ENCODE assay signal across 26 mouse cellular contexts in the genomic region with DNA sequence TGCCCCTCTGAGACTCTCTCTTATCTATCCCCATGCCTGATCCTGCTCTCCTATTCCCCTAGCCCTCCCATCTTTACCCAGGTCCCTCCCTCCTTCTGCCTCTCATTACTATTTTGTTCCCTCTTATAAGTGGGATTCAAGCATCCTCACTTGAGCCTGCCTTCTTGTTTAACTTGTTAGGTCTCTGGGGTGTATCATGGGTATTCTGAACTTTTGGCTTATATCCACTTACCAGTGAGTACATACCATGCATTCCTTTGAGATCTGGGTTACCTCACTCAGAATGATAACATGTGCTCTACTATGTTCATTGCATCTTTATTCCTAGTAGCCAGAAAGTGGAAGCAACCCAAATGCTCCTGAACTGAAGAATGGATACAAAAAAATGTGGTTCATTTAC.
DNase-seq lines count a peak whose midpoint lies in the region; ATAC-seq and TF ChIP-seq lines count a peak whose summit lies in the region.
"Had no signal": no experiment of that assay in that cellular context is flagged by ENCODE, and none has a peak within 500 bp of the region (broad histone marks: within the 10 kb centered on the region; RNA-seq: fewer than 3 reads in every experiment).

No protein-coding gene starts in this region.

- DNase-seq in lung, embryonic 14.5 days = no peak
- DNase-seq in lung, postnatal 36 days = no peak
- DNase-seq in lung, postnatal 25 days (ENCODE audit: low spot score) = no peak
- DNase-seq: adrenal gland, adult 2 months; adrenal gland, postnatal 10 days; adrenal gland, postnatal 25 days; B cell, adult 2 months; cerebellum, adult 11 months; cerebellum, adult 18-20 months; cerebellum, adult 8-10 months; cerebellum, adult 9-11 months; cerebellum, postnatal 14 days; cerebellum, postnatal 36 days; embryo, embryonic 11 days had no signal

- no peaks in the 10 kb centered on the region for H3K9me3 ChIP-seq in lung, embryonic 14.5 days (ENCODE audit: low read depth, low read length)
- H3K9me3 ChIP-seq in lung, embryonic 16.5 days (ENCODE audit: control insufficient read depth, low read length) = no peaks in the 10 kb centered on the region
- H3K9me3 ChIP-seq: embryonic facial prominence, embryonic 13.5 days; embryonic facial prominence, embryonic 15.5 days; forebrain, embryonic 10.5 days; forebrain, embryonic 12.5 days had no signal

- H3K4me3 ChIP-seq in lung, embryonic 14.5 days (ENCODE audit: low read depth, low read length) = no peak overlapping the region
- no peak overlapping the region for H3K4me3 ChIP-seq in lung, embryonic 16.5 days (ENCODE audit: low read length)
- H3K4me3 ChIP-seq: embryonic facial prominence, embryonic 13.5 days; embryonic facial prominence, embryonic 15.5 days; erythroblast, embryonic 14.5 days; forebrain, embryonic 10.5 days; forebrain, embryonic 12.5 days had no signal

- no peak overlapping the region for H3K4me2 ChIP-seq in lung, embryonic 14.5 days
- no peak overlapping the region for H3K4me2 ChIP-seq in lung, embryonic 16.5 days (ENCODE audit: low read depth, low read length)
- H3K4me2 ChIP-seq: embryonic facial prominence, embryonic 13.5 days; embryonic facial prominence, embryonic 15.5 days; forebrain, embryonic 12.5 days had no signal

- H3K27ac ChIP-seq in lung, embryonic 14.5 days (ENCODE audit: low read depth) = no peak overlapping the region
- no peak overlapping the region for H3K27ac ChIP-seq in lung, embryonic 16.5 days (ENCODE audit: low read length)
- H3K27ac ChIP-seq: embryonic facial prominence, embryonic 13.5 days; embryonic facial prominence, embryonic 15.5 days; forebrain, embryonic 10.5 days; forebrain, embryonic 12.5 days had no signal

- H3K27me3 ChIP-seq in lung, embryonic 14.5 days (ENCODE audit: insufficient read depth, low read length) = no peaks in the 10 kb centered on the region
- no peaks in the 10 kb centered on the region for H3K27me3 ChIP-seq in lung, embryonic 16.5 days (ENCODE audit: control insufficient read depth, insufficient read depth, low read depth, low read length)
- H3K27me3 ChIP-seq: CH12.LX; embryonic facial prominence, embryonic 13.5 days; embryonic facial prominence, embryonic 15.5 days; forebrain, embryonic 12.5 days had no signal

- H3K9ac ChIP-seq in lung, embryonic 14.5 days = no peak overlapping the region
- no peak overlapping the region for H3K9ac ChIP-seq in lung, embryonic 16.5 days (ENCODE audit: low read length)
- H3K9ac ChIP-seq: embryonic facial prominence, embryonic 13.5 days; embryonic facial prominence, embryonic 15.5 days; forebrain, embryonic 12.5 days had no signal

- no peaks in the 10 kb centered on the region for H3K4me1 ChIP-seq in lung, embryonic 14.5 days (ENCODE audit: insufficient read depth)
- no peaks in the 10 kb centered on the region for H3K4me1 ChIP-seq in lung, embryonic 16.5 days (replicated peaks; ENCODE audit: control insufficient read depth, insufficient read depth, low read length)
- H3K4me1 ChIP-seq: embryonic facial prominence, embryonic 13.5 days; embryonic facial prominence, embryonic 15.5 days; forebrain, embryonic 10.5 days; forebrain, embryonic 12.5 days had no signal

- no peak for TF ChIP-seq CTCF in lung, embryonic 14.5 days (IDR thresholded peaks at IDR 0.05; ENCODE audit: low read depth)

- ATAC-seq in lung, embryonic 14.5 days (ENCODE audit: insufficient read depth) = 0 out of 2 replicates have a peak, but pooled peaks have one; percentile 62
- ATAC-seq in lung, embryonic 16.5 days (ENCODE audit: low read depth) = peak; percentile 70
- no peak for ATAC-seq in megakaryocyte-erythroid progenitor cell, adult 5-6 weeks (replicated peaks; ENCODE audit: low FRiP score, low TSS enrichment, poor library complexity, severe bottlenecking)
- ATAC-seq: CD4-positive, CD25-positive, alpha-beta regulatory T cell, adult 4 months; forebrain, embryonic 14.5 days; forebrain, embryonic 16.5 days had no signal

- H3K36me3 ChIP-seq in lung, embryonic 14.5 days (ENCODE audit: insufficient read depth) = no peaks in the 10 kb centered on the region
- no peaks in the 10 kb centered on the region for H3K36me3 ChIP-seq in lung, embryonic 16.5 days (ENCODE audit: control insufficient read depth, insufficient read depth, low read length)
- H3K36me3 ChIP-seq: embryonic facial prominence, embryonic 13.5 days; embryonic facial prominence, embryonic 15.5 days; forebrain, embryonic 10.5 days; forebrain, embryonic 12.5 days; G1E had no signal
